Comparison of ENCODE assay signal across 8 mouse cellular contexts in genomic region chr12:33967514-33967913, GRCm38 (mm10). TPM values are rescaled to one million over a fixed set of nuclear protein-coding genes. Genes with fewer than 3 reads are reported as not detected.
A peak's percentile ranks its signal among the peaks of the same experiment; 100 is the strongest.
DNase-seq lines count a peak whose midpoint lies in the region; ATAC-seq lines count a peak whose summit lies in the region.

No protein-coding gene starts in this region.

- H3K4me2 ChIP-seq in kidney, embryonic 14.5 days (replicated peaks; ENCODE audit: low read depth, low read length) = peak overlapping the region; percentile 41
- peak overlapping the region; percentile 42 for H3K4me2 ChIP-seq in midbrain, embryonic 14.5 days (ENCODE audit: low read length)

- no peaks in the 10 kb centered on the region for H3K36me3 ChIP-seq in kidney, embryonic 14.5 days (ENCODE audit: control insufficient read depth, insufficient read depth, low read length)
- H3K36me3 ChIP-seq in embryonic facial prominence, embryonic 10.5 days (replicated peaks) = no peaks in the 10 kb centered on the region
- no peaks in the 10 kb centered on the region for H3K36me3 ChIP-seq in hindbrain, embryonic 10.5 days
- H3K36me3 ChIP-seq in midbrain, embryonic 14.5 days (ENCODE audit: control insufficient read depth, insufficient read depth, low read length) = no peaks in the 10 kb centered on the region

- H3K27ac ChIP-seq in kidney, embryonic 14.5 days (ENCODE audit: low read depth, low read length) = no peak overlapping the region
- H3K27ac ChIP-seq in embryonic facial prominence, embryonic 10.5 days (replicated peaks) = peak overlapping the region; percentile 89
- H3K27ac ChIP-seq in hindbrain, embryonic 10.5 days = peak overlapping the region; percentile 74
- no peak overlapping the region for H3K27ac ChIP-seq in midbrain, embryonic 14.5 days (replicated peaks; ENCODE audit: low read depth, low read length)

- no peak overlapping the region for H3K9ac ChIP-seq in kidney, embryonic 14.5 days (ENCODE audit: low read depth, low read length)
- H3K9ac ChIP-seq in midbrain, embryonic 14.5 days (replicated peaks; ENCODE audit: low read length) = no peak overlapping the region

- H3K4me3 ChIP-seq in kidney, embryonic 14.5 days (ENCODE audit: low read length) = peak overlapping the region; percentile 25
- H3K4me3 ChIP-seq in embryonic facial prominence, embryonic 10.5 days = peak overlapping the region; percentile 58
- H3K4me3 ChIP-seq in hindbrain, embryonic 10.5 days = peak overlapping the region; percentile 41
- peak overlapping the region; percentile 12; the same call in 1 of the 2 replicates for H3K4me3 ChIP-seq in midbrain, embryonic 14.5 days (replicated peaks; ENCODE audit: low read depth, low read length)

- no peak for DNase-seq in kidney, adult 11 months
- DNase-seq in embryonic facial prominence, embryonic 10.5 days (ENCODE audit: low spot score) = peak; percentile 68
- peak; percentile 60 for DNase-seq in hindbrain, embryonic 10.5 days (ENCODE audit: low spot score)
- DNase-seq in midbrain, embryonic 14.5 days = no peak
- no peak for DNase-seq in urinary bladder, postnatal 14 days (ENCODE audit: low spot score)
- no peak for DNase-seq in spleen, postnatal 14 days (ENCODE audit: low spot score in 2 of 2)
- DNase-seq in frontal cortex, postnatal 36 days (ENCODE audit: low spot score in 2 of 2) = no peak

- peaks cover 81% of the 10 kb centered on the region for H3K27me3 ChIP-seq in kidney, embryonic 14.5 days (ENCODE audit: control insufficient read depth, insufficient read depth, low read length)
- H3K27me3 ChIP-seq in embryonic facial prominence, embryonic 10.5 days (replicated peaks; ENCODE audit: low read depth, poor library complexity, severe bottlenecking) = peaks cover 95% of the 10 kb centered on the region
- peaks cover 99% of the 10 kb centered on the region for H3K27me3 ChIP-seq in hindbrain, embryonic 10.5 days (ENCODE audit: insufficient read depth, poor library complexity, severe bottlenecking)
- peaks cover 75% of the 10 kb centered on the region for H3K27me3 ChIP-seq in midbrain, embryonic 14.5 days (ENCODE audit: control insufficient read depth, insufficient read depth, low read length)

- no peaks in the 10 kb centered on the region for H3K9me3 ChIP-seq in kidney, embryonic 14.5 days (ENCODE audit: control insufficient read depth, low read length)
- H3K9me3 ChIP-seq in embryonic facial prominence, embryonic 10.5 days = no peaks in the 10 kb centered on the region
- no peaks in the 10 kb centered on the region for H3K9me3 ChIP-seq in hindbrain, embryonic 10.5 days
- H3K9me3 ChIP-seq in midbrain, embryonic 14.5 days (ENCODE audit: control insufficient read depth, low read length) = no peaks in the 10 kb centered on the region

- ATAC-seq in kidney, embryonic 14.5 days (ENCODE audit: low FRiP score, low TSS enrichment) = peak; percentile 13; the same call in 1 of the 2 replicates
- ATAC-seq in midbrain, embryonic 14.5 days (ENCODE audit: low FRiP score, low TSS enrichment) = peak; percentile 49

- H3K4me1 ChIP-seq in kidney, embryonic 14.5 days (ENCODE audit: control insufficient read depth, insufficient read depth, low read length) = peaks cover 14% of the 10 kb centered on the region; the same call in 1 of the 2 replicates
- peaks cover 65% of the 10 kb centered on the region for H3K4me1 ChIP-seq in embryonic facial prominence, embryonic 10.5 days
- peaks cover 49% of the 10 kb centered on the region for H3K4me1 ChIP-seq in hindbrain, embryonic 10.5 days (replicated peaks)
- peaks cover 4% of the 10 kb centered on the region; the same call in 1 of the 2 replicates for H3K4me1 ChIP-seq in midbrain, embryonic 14.5 days (ENCODE audit: control insufficient read depth, insufficient read depth, low read length)

- 0% methylated on average over 21 of the region's 21 CpGs for WGBS in kidney, embryonic 14.5 days
- WGBS in embryonic facial prominence, embryonic 10.5 days = under 1% methylated on average over 21 of the region's 21 CpGs
- WGBS in hindbrain, embryonic 10.5 days = under 1% methylated on average over 21 of the region's 21 CpGs
- WGBS in midbrain, embryonic 14.5 days = under 1% methylated on average over 21 of the region's 21 CpGs

RNA-seq across cellular contexts. Expression of gene Twist1, which starts 10.0 kb away (rescaled TPM):
- 5.8 and 9.0 TPM in 2 replicates for polyA plus RNA-seq in kidney, embryonic 14.5 days (2014; fragmentation: Nextera tagmentation; extraction: Ambion mirVana)
- 29.0 and 35.6 TPM in 2 replicates for polyA plus RNA-seq in embryonic facial prominence, embryonic 10.5 days (2016; fragmentation: Nextera tagmentation; extraction: Ambion mirVana)
- polyA plus RNA-seq in hindbrain, embryonic 10.5 days (2016; fragmentation: Nextera tagmentation; extraction: Ambion mirVana) = 13.6 and 14.9 TPM in 2 replicates
- 1.2 and 2.1 TPM in 2 replicates for polyA plus RNA-seq in midbrain, embryonic 14.5 days (2014; fragmentation: Nextera tagmentation; extraction: Ambion mirVana)

RNA-seq across cellular contexts. Expression of gene Ferd3l, which starts 39.3 kb away (rescaled TPM):
- polyA plus RNA-seq in kidney, embryonic 14.5 days (2014; fragmentation: Nextera tagmentation; extraction: Ambion mirVana) = not detected in 2 replicates
- polyA plus RNA-seq in embryonic facial prominence, embryonic 10.5 days (2016; fragmentation: Nextera tagmentation; extraction: Ambion mirVana) = 0.52 TPM in 1 of 2 replicates, not detected in the other
- polyA plus RNA-seq in hindbrain, embryonic 10.5 days (2016; fragmentation: Nextera tagmentation; extraction: Ambion mirVana) = 2.3 and 2.6 TPM in 2 replicates
- polyA plus RNA-seq in midbrain, embryonic 14.5 days (2014; fragmentation: Nextera tagmentation; extraction: Ambion mirVana) = 0.41 and 1.7 TPM in 2 replicates

Comparison
In these comparisons a context has a peak if more than half of its experiments do, and no peak if none do; other contexts are left out.
1. H3K27ac ChIP-seq: peak in embryonic facial prominence, embryonic 10.5 days (single experiment) and hindbrain, embryonic 10.5 days (single experiment); none in kidney, embryonic 14.5 days (single experiment) and midbrain, embryonic 14.5 days (single experiment).
2. DNase-seq: peak in embryonic facial prominence, embryonic 10.5 days (single experiment) and hindbrain, embryonic 10.5 days (single experiment); none in kidney, adult 11 months (single experiment), midbrain, embryonic 14.5 days (single experiment), urinary bladder, postnatal 14 days (single experiment), spleen, postnatal 14 days (0 of 2) and frontal cortex, postnatal 36 days (0 of 2).
3. Peak in every context shown above with its lines, with median percentiles within 50 percentile points of each other: H3K4me3 ChIP-seq.